Comparison of ENCODE assay signal across 8 mouse cellular contexts in genomic region chr6:119396309-119396634, GRCm38 (mm10). TPM values are rescaled to one million over a fixed set of nuclear protein-coding genes. Genes with fewer than 3 reads are reported as not detected.
DNase-seq lines count a peak whose midpoint lies in the region; ATAC-seq and TF ChIP-seq lines count a peak whose summit lies in the region.

No protein-coding gene starts in this region.

- no peak overlapping the region for H3K4me2 ChIP-seq in embryonic facial prominence, embryonic 14.5 days (ENCODE audit: low read depth, low read length)
- no peak overlapping the region for H3K4me2 ChIP-seq in heart, postnatal 0 days (ENCODE audit: low read depth, low read length)
- peak overlapping the region; percentile 42; the same call in 1 of the 2 replicates for H3K4me2 ChIP-seq in liver, embryonic 16.5 days (ENCODE audit: low read depth, low read length)
- H3K4me2 ChIP-seq in forebrain, embryonic 15.5 days (replicated peaks): no peak overlapping the region

- no peaks in the 10 kb centered on the region for H3K4me1 ChIP-seq in embryonic facial prominence, embryonic 14.5 days (ENCODE audit: control insufficient read depth, insufficient read depth, low read length)
- no peaks in the 10 kb centered on the region for H3K4me1 ChIP-seq in embryonic facial prominence, embryonic 10.5 days
- H3K4me1 ChIP-seq in heart, postnatal 0 days (ENCODE audit: control insufficient read depth, insufficient read depth): peaks cover 6% of the 10 kb centered on the region; the same call in 1 of the 2 replicates
- peaks cover 14% of the 10 kb centered on the region for H3K4me1 ChIP-seq in liver, embryonic 16.5 days (ENCODE audit: control insufficient read depth, low read depth, low read length)
- peaks cover 13% of the 10 kb centered on the region; the same call in 1 of the 2 replicates for H3K4me1 ChIP-seq in spleen, adult 2 months (ENCODE audit: control insufficient read depth, insufficient read depth, insufficient read length)
- H3K4me1 ChIP-seq in forebrain, embryonic 15.5 days: no peaks in the 10 kb centered on the region

- no peak overlapping the region for H3K27ac ChIP-seq in embryonic facial prominence, embryonic 14.5 days (replicated peaks; ENCODE audit: low read depth, low read length)
- H3K27ac ChIP-seq in embryonic facial prominence, embryonic 10.5 days (replicated peaks): no peak overlapping the region
- H3K27ac ChIP-seq in heart, postnatal 0 days (ENCODE audit: low read depth): peak overlapping the region; percentile 33
- H3K27ac ChIP-seq in liver, embryonic 16.5 days (ENCODE audit: low read length): peak overlapping the region; percentile 57
- peak overlapping the region; percentile 34; the same call in 1 of the 2 replicates for H3K27ac ChIP-seq in spleen, adult 2 months (ENCODE audit: insufficient read depth, low read length)
- no peak overlapping the region for H3K27ac ChIP-seq in forebrain, embryonic 15.5 days (replicated peaks)

- no peak overlapping the region for H3K9ac ChIP-seq in embryonic facial prominence, embryonic 14.5 days (ENCODE audit: low read depth, low read length)
- H3K9ac ChIP-seq in heart, postnatal 0 days (replicated peaks; ENCODE audit: low read depth, low read length): no peak overlapping the region
- no peak overlapping the region for H3K9ac ChIP-seq in liver, embryonic 16.5 days (ENCODE audit: low read depth, low read length)
- no peak overlapping the region for H3K9ac ChIP-seq in forebrain, embryonic 15.5 days (replicated peaks)

- no peak for ATAC-seq in embryonic facial prominence, embryonic 14.5 days (ENCODE audit: low read depth)
- ATAC-seq in heart, postnatal 0 days (ENCODE audit: insufficient read depth, low read depth): peak; percentile 94
- ATAC-seq in liver, embryonic 16.5 days (ENCODE audit: low read depth): peak; percentile 66
- ATAC-seq in forebrain, embryonic 15.5 days (replicated peaks): no peak

- H3K27me3 ChIP-seq in embryonic facial prominence, embryonic 14.5 days (replicated peaks; ENCODE audit: control insufficient read depth, insufficient read depth, low read length): no peaks in the 10 kb centered on the region
- no peaks in the 10 kb centered on the region for H3K27me3 ChIP-seq in embryonic facial prominence, embryonic 10.5 days (replicated peaks; ENCODE audit: low read depth, poor library complexity, severe bottlenecking)
- H3K27me3 ChIP-seq in heart, postnatal 0 days (ENCODE audit: control insufficient read depth, insufficient read depth, low read length): no peaks in the 10 kb centered on the region
- H3K27me3 ChIP-seq in liver, embryonic 16.5 days (ENCODE audit: control insufficient read depth, insufficient read depth, low read depth, low read length): no peaks in the 10 kb centered on the region
- H3K27me3 ChIP-seq in spleen, adult 2 months (ENCODE audit: control insufficient read depth, insufficient read depth, low read length): no peaks in the 10 kb centered on the region
- H3K27me3 ChIP-seq in forebrain, embryonic 15.5 days: no peaks in the 10 kb centered on the region

- DNase-seq in embryonic facial prominence, embryonic 14.5 days (ENCODE audit: low spot score): peak; percentile 25
- DNase-seq in embryonic facial prominence, embryonic 10.5 days (ENCODE audit: low spot score): no peak
- peak; percentile 81 for DNase-seq in adrenal gland, postnatal 25 days
- DNase-seq in heart, postnatal 0 days (ENCODE audit: low spot score): peak; percentile 82
- peak in 1 of 2 experiments; percentile 49 for DNase-seq in spleen, adult 2 months (ENCODE audit: low read depth in 1 of 2, low spot score in 2 of 2)
- no peak for DNase-seq in cerebellum, adult 18-20 months

- no peak for TF ChIP-seq POLR2A in spleen, adult 2 months (IDR thresholded peaks at IDR 0.05; ENCODE audit: low read depth, low read length)

- H3K4me3 ChIP-seq in embryonic facial prominence, embryonic 14.5 days (ENCODE audit: low read depth, low read length): no peak overlapping the region
- H3K4me3 ChIP-seq in embryonic facial prominence, embryonic 10.5 days: no peak overlapping the region
- H3K4me3 ChIP-seq in heart, postnatal 0 days (ENCODE audit: low read depth, low read length): no peak overlapping the region
- H3K4me3 ChIP-seq in liver, embryonic 16.5 days (ENCODE audit: low read depth, low read length): no peak overlapping the region
- H3K4me3 ChIP-seq in spleen, adult 2 months (ENCODE audit: extremely low read depth, insufficient read depth, insufficient read length): no peak overlapping the region
- no peak overlapping the region for H3K4me3 ChIP-seq in forebrain, embryonic 15.5 days

- H3K36me3 ChIP-seq in embryonic facial prominence, embryonic 14.5 days (ENCODE audit: control insufficient read depth, insufficient read depth, low read length): no peaks in the 10 kb centered on the region
- no peaks in the 10 kb centered on the region for H3K36me3 ChIP-seq in embryonic facial prominence, embryonic 10.5 days (replicated peaks)
- H3K36me3 ChIP-seq in heart, postnatal 0 days (replicated peaks; ENCODE audit: control insufficient read depth, insufficient read depth, low read length): no peaks in the 10 kb centered on the region
- no peaks in the 10 kb centered on the region; the same call in 1 of the 2 replicates for H3K36me3 ChIP-seq in liver, embryonic 16.5 days (ENCODE audit: control insufficient read depth, insufficient read depth)
- no peaks in the 10 kb centered on the region for H3K36me3 ChIP-seq in spleen, adult 2 months (ENCODE audit: control insufficient read depth, insufficient read depth, low read length)
- no peaks in the 10 kb centered on the region for H3K36me3 ChIP-seq in forebrain, embryonic 15.5 days

- no peaks in the 10 kb centered on the region for H3K9me3 ChIP-seq in embryonic facial prominence, embryonic 14.5 days (ENCODE audit: control insufficient read depth, low read length)
- H3K9me3 ChIP-seq in embryonic facial prominence, embryonic 10.5 days: no peaks in the 10 kb centered on the region
- no peaks in the 10 kb centered on the region for H3K9me3 ChIP-seq in heart, postnatal 0 days (replicated peaks; ENCODE audit: control insufficient read depth, low read length)
- H3K9me3 ChIP-seq in liver, embryonic 16.5 days (replicated peaks; ENCODE audit: control insufficient read depth, low read length): no peaks in the 10 kb centered on the region
- no peaks in the 10 kb centered on the region for H3K9me3 ChIP-seq in forebrain, embryonic 15.5 days

- no peak for TF ChIP-seq CTCF in heart, postnatal 0 days (IDR thresholded peaks at IDR 0.05; ENCODE audit: low read depth)
- TF ChIP-seq CTCF in spleen, adult 2 months (IDR thresholded peaks at IDR 0.05; ENCODE audit: extremely low read depth, insufficient read depth, insufficient read length, insufficient replicate concordance): no peak

- 62% methylated on average over 5 of the region's 5 CpGs for WGBS in embryonic facial prominence, embryonic 14.5 days
- 68% methylated on average over 5 of the region's 5 CpGs for WGBS in embryonic facial prominence, embryonic 10.5 days
- 14% methylated on average over 5 of the region's 5 CpGs for WGBS in heart, postnatal 0 days
- 15% methylated on average over 5 of the region's 5 CpGs for WGBS in liver, embryonic 16.5 days (ENCODE audit: insufficient replicate concordance)
- 4% methylated on average over 5 of the region's 5 CpGs for WGBS in spleen, adult 2 months
- WGBS in forebrain, embryonic 15.5 days: 79% methylated on average over 5 of the region's 5 CpGs

- TF ChIP-seq EP300 in heart, postnatal 0 days (IDR thresholded peaks at IDR 0.05; ENCODE audit: low read depth): 0 out of 2 replicates have a peak, but pooled peaks have one; percentile 20

RNA-seq across cellular contexts. Expression of gene Adipor2, which starts 21.2 kb away (rescaled TPM):
- polyA plus RNA-seq in embryonic facial prominence, embryonic 14.5 days (2014; fragmentation: Nextera tagmentation; extraction: Ambion mirVana): 25.8 and 30.1 TPM in 2 replicates
- 30.9 and 32.0 TPM in 2 replicates for polyA plus RNA-seq in embryonic facial prominence, embryonic 10.5 days (2016; fragmentation: Nextera tagmentation; extraction: Ambion mirVana)
- total RNA-seq in adrenal gland, postnatal 25 days (2021): 139 and 144 TPM in 2 replicates
- total RNA-seq in heart, postnatal 0 days (2014; rRNA removed; ENCODE audit: low replicate concordance): 55.0 and 62.5 TPM in 2 replicates
- polyA plus RNA-seq in heart, postnatal 0 days (2015; fragmentation: Nextera tagmentation; extraction: Ambion mirVana): 42.4 and 42.9 TPM in 2 replicates
- polyA plus RNA-seq in liver, embryonic 16.5 days (2015; fragmentation: Nextera tagmentation; extraction: Ambion mirVana): 29.4 and 35.2 TPM in 2 replicates
- polyA plus RNA-seq in spleen, adult 2 months (2012; rRNA removed): 21.0 and 21.4 TPM in 2 replicates
- polyA plus RNA-seq in forebrain, embryonic 15.5 days (2015; fragmentation: Nextera tagmentation; extraction: Ambion mirVana): 43.1 and 45.5 TPM in 2 replicates

Comparison
In these comparisons a context has a peak if more than half of its experiments do, and no peak if none do; other contexts are left out.
1. DNase-seq: peak in embryonic facial prominence, embryonic 14.5 days (single experiment), adrenal gland, postnatal 25 days (single experiment) and heart, postnatal 0 days (single experiment); none in embryonic facial prominence, embryonic 10.5 days (single experiment) and cerebellum, adult 18-20 months (0 of 2).
2. ATAC-seq: peak in heart, postnatal 0 days (single experiment) and liver, embryonic 16.5 days (single experiment); none in embryonic facial prominence, embryonic 14.5 days (single experiment) and forebrain, embryonic 15.5 days (single experiment).
3. H3K27ac ChIP-seq: peak in heart, postnatal 0 days (single experiment), liver, embryonic 16.5 days (single experiment) and spleen, adult 2 months (single experiment); none in embryonic facial prominence, embryonic 14.5 days (single experiment), embryonic facial prominence, embryonic 10.5 days (single experiment) and forebrain, embryonic 15.5 days (single experiment).